Mouse (Mus musculus) neutrophil, adult 5-6 weeks (primary cell): ENCODE measurements around the gene Ccdc47. TPM values are rescaled to one million over a fixed set of nuclear protein-coding genes. Genes with fewer than 3 reads are reported as not detected.
A peak's percentile ranks its signal among the peaks of the same experiment; 100 is the strongest.
"Not testable (repeated sequence)": the region's sequence is repeated elsewhere in the genome, so short reads cannot be mapped to it uniquely, and the experiment has no call there.

Experiments
- ATAC-seq: fragments of 151-379, 151-347 bp; 2 replicates; pipeline ENCODE4 v1.8.0; 2017; ENCODE audit warnings: mild to moderate bottlenecking, moderate TSS enrichment; ENCODE audit not compliant: insufficient number of reproducible peaks, poor library complexity, low FRiP score, severe bottlenecking; ENCODE audit errors: extremely low read depth
- total RNA-seq: library from RNA; stranded (forward); fragments of 200-1000 nt; gene quantifications from 2 replicates; pipeline ENCODE4 v1.2.3, GENCODE M21; 2017

Gene Ccdc47
- 109 and 118 TPM in 2 replicates for total RNA-seq

DNA sequence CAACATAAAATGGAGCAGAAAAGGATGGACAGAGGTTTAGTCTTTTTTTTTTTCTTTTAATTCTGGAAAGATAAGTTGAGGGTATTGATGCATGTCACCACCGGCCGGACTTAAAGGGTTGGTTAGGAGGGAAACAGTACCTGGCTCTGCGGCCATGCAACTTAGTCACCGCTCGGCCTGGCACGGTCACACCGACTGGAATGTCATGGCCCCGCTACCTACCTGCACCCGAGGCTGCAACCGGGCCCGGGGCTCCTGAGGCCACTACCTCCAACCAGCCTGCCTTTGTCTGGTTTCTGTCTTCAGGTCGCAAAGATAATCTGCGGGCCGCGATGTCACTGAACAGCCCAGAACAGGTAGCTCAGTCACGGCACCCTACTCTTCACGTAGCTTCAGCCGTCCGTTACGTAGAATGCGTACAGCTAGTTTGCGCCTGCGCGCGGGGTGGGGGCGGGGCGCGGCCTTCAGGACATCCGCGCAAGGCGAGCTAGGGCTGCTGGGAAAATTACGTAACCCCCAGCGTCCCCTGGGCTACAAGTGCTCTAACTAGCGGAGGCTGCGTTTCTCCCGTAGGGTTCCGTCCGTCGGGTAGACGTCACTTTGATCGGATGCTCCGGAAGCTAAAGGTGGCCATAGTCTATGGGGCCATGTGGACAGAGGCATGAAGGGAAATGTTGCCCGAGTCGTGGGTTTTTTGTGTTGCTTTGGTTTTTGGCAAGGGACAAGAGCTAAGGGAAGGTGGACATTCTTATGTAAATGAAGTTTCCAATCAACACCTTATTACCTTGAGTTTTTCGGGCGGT is at the start of gene Ccdc47:
Gene Ccdc47, minus strand, starts transcription at position 418 of the 803 bp plus-strand sequence.
- ATAC-seq, result peak; percentile 93

GRCm38 (mm10) chr11:106265570-106265969 is 49.4 kb upstream of the Ccdc47 start:
- no peak for ATAC-seq

GRCm38 (mm10) chr11:106264988-106265387 is 48.8 kb upstream of the Ccdc47 start:
- ATAC-seq, result no peak

GRCm38 (mm10) chr11:106263963-106264362 is 47.8 kb upstream of the Ccdc47 start:
- no peak for ATAC-seq

DNA sequence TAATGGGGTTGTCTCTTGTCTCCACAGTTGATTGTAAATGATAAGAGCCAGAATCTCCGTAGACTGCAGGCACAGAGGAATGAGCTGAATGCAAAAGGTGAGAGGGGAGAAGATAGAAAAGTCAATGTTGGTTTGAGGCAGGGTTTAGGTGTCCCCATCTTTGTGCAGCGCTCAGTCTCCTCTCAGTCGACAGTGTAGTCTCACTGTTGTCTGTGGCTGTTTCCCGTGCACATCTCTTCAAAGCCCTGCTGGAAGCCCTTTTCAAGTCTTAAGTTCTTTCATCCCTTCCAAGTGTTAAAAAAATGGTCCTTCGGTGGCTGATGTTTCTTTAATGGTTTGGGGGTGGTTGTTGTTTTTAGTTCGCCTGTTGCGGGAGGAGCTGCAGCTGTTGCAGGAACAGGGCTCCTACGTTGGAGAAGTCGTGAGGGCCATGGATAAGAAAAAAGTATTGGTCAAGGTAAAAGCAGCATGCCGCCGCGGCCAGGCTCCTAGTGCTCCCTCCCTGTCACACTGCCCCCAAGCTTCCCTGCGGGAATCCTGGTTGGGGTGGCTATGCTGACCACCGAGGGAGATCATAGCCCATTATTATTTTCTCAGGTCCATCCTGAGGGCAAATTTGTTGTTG is 44.8 kb upstream of the Ccdc47 start:
- no peak for ATAC-seq

- ATAC-seq, result no peak
Measured at GRCm38 (mm10) chr11:106256775-106257174, 40.6 kb upstream of the Ccdc47 start.

DNA sequence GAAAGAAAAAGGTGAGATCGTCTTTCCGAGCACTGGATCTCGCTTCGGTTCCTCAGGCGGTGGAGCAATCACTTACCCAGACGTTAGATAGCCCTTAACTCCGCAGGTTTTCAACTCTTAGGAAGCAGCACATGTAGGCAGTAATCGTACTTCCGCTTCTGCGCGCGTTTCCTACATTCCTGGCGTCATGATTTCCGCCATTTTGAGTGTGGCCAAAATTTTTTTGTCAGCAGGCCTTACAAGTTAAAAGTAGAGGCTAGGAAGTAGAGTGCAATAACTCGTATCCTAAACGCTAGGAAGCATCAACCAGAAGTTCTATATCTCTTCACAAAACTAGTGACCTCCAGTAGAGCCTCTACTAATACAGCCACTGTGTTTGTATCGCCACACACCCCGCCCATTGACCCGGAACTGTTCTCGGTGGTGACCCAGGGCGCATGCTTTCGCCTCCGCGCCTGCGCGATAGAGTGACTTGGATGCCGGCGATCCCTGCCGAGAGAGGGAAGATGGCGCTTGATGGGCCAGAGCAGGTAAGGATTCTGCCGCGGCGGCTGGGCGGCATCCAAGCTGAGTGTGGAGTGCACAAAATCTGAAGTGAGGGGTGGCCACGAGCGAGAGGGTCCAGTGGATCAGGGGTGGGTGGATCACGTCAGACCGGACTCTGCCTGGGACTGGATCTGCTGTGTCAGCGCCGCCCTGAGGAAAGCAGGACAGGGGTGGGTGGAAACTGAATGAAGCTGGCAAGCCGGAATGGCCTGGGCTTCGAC is 39.7 kb upstream of the Ccdc47 start, which contains the start of the genes Ftsj3 and Psmc5:
Gene Ftsj3, minus strand, starts transcription at position 395 of the 767 bp plus-strand sequence.
Gene Psmc5, plus strand, starts transcription at position 470 of the 767 bp plus-strand sequence.
- peak; percentile 90 for ATAC-seq

DNA sequence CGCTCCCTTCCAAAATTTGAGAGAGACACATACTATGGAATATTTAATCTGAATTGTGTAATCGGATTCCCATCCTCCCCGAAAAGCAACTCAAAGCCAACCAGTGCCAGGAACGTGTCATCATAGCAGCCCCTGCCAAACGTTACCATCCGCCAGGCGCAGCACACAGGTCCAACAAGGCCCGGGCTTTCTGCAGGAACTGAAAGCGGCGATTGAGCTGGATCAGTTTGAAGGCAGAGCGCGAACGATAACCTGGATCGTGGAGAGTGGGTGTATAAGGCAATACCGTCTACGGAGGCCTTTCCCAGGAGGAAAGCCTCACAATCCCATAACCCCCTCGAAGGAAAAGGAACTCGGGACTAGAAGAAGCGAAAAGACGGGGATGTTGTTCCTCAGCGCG is 39.0 kb upstream of the Ccdc47 start:
- no peak for ATAC-seq

DNA sequence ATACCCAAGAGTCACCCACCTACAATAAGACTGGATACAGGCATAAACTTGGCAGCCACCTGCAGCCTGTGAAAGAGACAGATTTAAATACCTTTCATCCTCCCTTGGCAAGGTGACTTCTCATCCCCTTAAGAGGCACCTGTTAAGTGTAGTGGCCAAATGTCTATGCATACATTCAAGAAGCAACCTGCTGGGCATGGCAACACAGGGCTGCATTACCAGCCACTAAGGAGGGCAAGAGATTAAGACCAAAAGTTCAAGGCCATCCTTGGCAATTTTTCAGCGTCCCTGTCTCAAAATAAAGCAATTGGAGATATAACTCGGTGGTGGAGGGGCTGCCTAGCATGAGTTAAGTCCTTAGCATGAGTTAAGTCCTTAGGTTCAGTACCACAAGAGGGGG is 38.6 kb upstream of the Ccdc47 start:
- no peak for ATAC-seq

- ATAC-seq, result no peak
Measured at GRCm38 (mm10) chr11:106249326-106249725, 33.2 kb upstream of the Ccdc47 start.

DNA sequence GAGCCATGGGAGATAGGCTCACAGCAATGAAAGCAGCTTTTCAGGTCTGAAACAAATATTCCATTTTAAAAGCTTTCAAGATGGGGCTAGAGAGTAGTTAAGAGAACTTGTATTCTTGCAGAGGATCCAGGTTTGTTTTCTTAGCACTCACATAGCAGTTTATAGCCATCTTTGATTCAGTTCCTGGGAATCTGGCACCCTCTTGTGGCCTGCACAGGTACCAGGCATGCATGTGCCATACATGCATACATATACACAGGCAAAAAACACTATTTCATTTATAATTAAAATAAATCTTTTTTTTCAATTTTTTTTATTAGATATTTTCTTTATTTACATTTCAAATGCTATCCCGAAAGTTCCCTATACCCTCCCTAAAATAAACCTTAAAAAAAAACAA is 30.7 kb upstream of the Ccdc47 start:
- ATAC-seq, result 0 out of 2 replicates have a peak, but pooled peaks have one; percentile 30

- not testable (repeated sequence) for ATAC-seq
Measured at GRCm38 (mm10) chr11:106233978-106234377, 17.8 kb upstream of the Ccdc47 start.

GRCm38 (mm10) chr11:106220603-106221002 is 4.5 kb upstream of the Ccdc47 start:
- no peak for ATAC-seq

DNA sequence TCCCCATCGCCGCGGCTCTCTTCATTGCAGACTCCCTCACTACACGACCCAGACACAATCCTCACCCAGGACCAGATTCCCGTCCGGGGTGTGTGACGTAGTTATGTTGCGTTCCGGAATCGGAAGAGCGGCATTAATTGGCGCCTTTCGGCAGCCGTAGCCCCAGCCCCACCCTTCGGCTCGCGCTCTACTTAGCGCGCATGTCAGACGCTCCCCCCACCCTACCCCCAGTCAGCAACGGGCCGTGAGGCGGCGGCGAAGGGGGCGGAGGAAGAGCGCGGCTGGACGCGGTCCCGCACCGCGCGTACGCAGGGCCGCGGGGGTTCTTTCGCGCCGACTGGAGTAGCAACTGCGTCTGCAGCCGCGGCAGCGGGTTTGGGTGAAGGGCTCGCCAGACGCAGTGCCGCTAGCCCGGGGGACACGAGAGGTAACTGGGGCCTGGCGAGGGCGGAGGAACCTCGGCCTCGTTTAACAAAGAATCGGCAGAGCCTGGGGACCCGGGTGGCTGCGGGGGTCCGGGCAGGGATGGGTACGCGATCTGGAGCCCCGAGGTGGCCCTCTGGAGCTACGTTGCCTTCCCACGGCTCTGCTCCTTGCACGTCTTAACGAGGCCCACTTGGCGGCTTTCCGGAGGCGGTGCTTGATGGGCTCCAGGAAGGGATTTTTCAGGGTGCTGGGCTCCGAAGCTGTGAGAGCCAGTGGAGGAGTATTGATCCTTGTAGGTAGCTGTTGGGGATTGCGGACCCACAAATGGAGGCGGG is 766 bp upstream of the Ccdc47 start, which contains the start of gene Ddx42:
Gene Ddx42, plus strand, starts transcription at position 197 of the 761 bp plus-strand sequence.
- ATAC-seq, result peak; percentile 76

- ATAC-seq, result no peak
Measured at GRCm38 (mm10) chr11:106215450-106215859, 689 bp downstream of the Ccdc47 start.

DNA sequence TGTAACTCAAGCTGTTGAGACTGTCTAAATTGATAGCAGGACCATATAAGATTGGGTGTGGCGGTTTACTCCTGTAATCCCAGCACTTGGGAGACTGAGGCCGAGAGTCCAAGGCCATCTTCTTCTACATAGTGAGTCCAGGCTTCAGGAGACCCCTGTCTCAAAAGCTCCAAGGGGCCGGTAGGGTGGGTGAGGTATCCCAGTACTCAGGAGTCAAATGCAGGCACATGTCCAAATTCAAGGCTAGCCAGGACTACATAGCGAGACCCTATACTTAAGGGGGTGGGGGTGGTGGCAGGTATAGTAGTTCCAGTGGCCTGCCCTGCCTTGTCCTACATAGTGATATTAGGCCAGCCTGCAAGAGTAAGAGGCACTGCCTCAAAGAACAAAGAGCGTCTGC is 1.3 kb downstream of the Ccdc47 start:
- ATAC-seq, result no peak

- no peak for ATAC-seq
Measured at GRCm38 (mm10) chr11:106212771-106213170, 3.4 kb downstream of the Ccdc47 start.

GRCm38 (mm10) chr11:106202123-106202465 is 14.1 kb downstream of the Ccdc47 start, which contains the start of gene Strada:
TSS of gene Strada (minus strand) at chr11:106202168.
- ATAC-seq, result peak; percentile 59
